Mouse (Mus musculus) urinary bladder, postnatal 10 days (tissue): Measurements from ENCODE around the gene Olfr1447.

Source experiments
- DNase-seq: peaks from one replicate; pipeline ENCODE4 v3.0.0; 2022; ENCODE audit warnings: low spot score

Olfr1447 gene

DNA sequence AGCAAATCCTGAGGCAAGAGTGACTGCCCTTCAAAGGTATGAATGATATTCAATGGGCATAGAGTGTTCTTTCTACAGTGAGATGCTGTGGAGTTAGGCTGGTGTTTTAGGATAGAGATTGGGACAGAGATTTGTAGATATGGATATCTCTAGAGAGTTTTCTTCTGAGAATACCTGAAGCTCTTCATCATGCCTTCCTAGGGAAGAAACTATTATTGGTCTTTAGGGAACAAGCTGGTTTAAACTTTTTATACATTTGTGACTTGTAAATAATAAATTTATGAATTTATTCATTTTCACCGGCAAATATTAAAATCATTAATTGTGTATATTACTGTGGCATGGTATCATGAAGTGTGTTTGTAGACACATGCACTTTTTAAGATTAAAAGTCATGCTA is at the start of gene Olfr1447:
Olfr1447 (minus strand) TSS at position 101 of the 400 bp plus-strand sequence.
- no peak for DNase-seq

- DNase-seq = no peak
These were observed 46.4 kb upstream of the Olfr1447 start, which contains the start of gene Olfr1450 for GRCm38 (mm10) chr19:12949958-12950357. Gene Olfr1450, plus strand, starts transcription at chr19:12950258.

GRCm38 (mm10) chr19:12930540-12930939 is 27.0 kb upstream of the Olfr1447 start, which contains the start of gene Olfr1449:
Gene Olfr1449, plus strand, starts transcription at chr19:12930840.
- DNase-seq = no peak

DNA sequence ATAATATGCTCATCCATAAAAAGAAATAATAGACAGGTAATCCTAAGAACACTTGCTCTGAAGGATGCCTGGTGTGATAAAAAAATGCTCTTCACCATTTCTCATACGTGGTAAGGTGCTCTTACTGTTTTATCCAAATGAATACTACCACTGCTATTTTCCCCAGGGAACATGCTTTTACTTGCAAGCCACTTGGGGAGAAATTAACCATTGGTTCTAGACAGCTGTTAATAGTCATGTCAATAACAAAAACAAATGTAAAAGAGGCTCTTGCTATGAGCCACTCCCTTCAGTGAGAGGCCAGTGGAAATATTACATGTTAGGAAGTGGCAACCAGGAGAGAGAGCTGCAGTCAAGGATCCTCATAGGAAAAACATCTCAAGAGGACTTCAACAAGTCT is 20.8 kb upstream of the Olfr1447 start, which contains the start of gene Olfr1448:
Olfr1448 (minus strand) TSS at position 101 of the 400 bp plus-strand sequence.
- no peak for DNase-seq

DNA sequence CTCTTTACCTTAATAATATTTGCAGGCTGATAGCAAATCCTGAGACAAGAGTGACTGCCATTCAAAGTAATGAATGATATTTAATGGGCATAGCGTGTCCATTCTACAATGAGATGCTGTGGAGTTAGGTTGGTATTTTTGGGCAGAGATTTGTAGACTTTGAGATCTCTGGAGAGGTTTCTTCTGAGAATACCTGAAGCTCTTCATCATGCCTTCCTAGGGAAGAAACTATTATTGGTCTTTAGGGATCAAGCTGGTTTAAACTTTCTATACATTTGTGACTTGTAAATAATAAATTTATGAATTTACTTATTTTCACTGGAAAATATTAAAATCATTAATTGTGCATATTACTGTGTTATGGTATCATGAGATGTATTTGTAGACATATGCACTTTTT is 10.1 kb downstream of the Olfr1447 start, which contains the start of gene Olfr1446:
Olfr1446 (minus strand) TSS at position 101 of the 400 bp plus-strand sequence.
- DNase-seq = no peak

DNA sequence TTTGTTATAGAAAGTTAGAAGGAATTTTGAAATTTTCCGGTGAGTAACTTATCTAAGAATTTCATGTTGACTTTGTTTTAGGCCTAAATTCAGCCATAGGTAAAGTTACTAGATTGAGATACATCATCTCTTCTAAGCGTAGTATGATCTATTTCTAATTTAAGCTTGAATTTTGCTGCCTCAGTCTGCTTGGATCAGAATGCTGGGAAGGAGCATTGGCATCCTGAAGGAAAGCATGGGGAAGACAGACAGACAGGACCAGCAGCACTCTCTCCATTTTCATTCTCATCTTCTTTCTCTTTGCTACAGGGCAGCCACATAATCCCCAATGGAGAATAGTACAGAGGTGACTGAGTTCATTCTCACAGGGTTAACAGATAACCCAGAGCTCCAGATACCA is 20.0 kb downstream of the Olfr1447 start, which contains the start of gene Olfr1445:
Olfr1445 (plus strand) TSS at position 301 of the 400 bp plus-strand sequence.
- DNase-seq = no peak

DNA sequence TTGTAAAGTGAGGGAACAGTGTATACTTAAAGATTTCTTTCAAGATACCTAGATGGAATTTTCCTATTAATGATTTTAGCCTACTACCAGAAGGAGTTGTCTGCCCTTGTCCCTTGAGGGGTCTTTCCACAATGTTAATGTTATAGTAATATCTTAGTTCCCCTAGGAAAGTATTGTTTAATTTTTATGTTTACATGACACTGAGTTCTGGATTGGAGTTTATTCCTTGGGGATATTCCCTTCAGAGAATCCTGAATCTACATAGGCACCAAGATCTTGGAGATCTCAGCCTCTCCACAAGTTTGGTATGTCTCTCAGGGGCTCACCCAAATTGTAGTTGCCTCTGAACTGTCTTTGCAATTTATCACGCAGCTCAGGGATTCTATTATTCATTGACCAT is 46.6 kb downstream of the Olfr1447 start, which contains the start of gene Olfr1444:
Olfr1444 (plus strand) TSS at position 301 of the 400 bp plus-strand sequence.
- DNase-seq = no peak
